Mouse (Mus musculus) cortical plate, adult 2 months (tissue): ENCODE measurements around the gene Hsf2bp. TPM values are rescaled to one million over a fixed set of nuclear protein-coding genes. Genes with fewer than 3 reads are reported as not detected.
"Not testable (repeated sequence)": the region's sequence is repeated elsewhere in the genome, so short reads cannot be mapped to it uniquely, and the experiment has no call there.

Source experiments
- H3K27ac ChIP-seq: fragments of 200-500 bp; 2 replicates; pipeline ENCODE4 v1.5.1; 2012; ENCODE audit warnings: low read length, control low read depth, inconsistent platforms; ENCODE audit not compliant: insufficient read depth
- H3K4me1 ChIP-seq: fragments of 200-500 bp; 2 replicates; pipeline ENCODE4 v1.6.1; 2011; ENCODE audit warnings: low read length; ENCODE audit not compliant: control insufficient read depth, insufficient read depth
- H3K4me3 ChIP-seq: fragments of 200-500 bp; 2 replicates; pipeline ENCODE4 v1.5.1; 2011; ENCODE audit warnings: mild to moderate bottlenecking, low read length, control low read depth; ENCODE audit not compliant: insufficient read depth
- CTCF ChIP-seq: fragments of 200-500 bp; IDR thresholded peaks from 2 replicates; pipeline ENCODE4 v1.5.1; 2011; ENCODE audit warnings: mild to moderate bottlenecking, control low read depth, low read length; ENCODE audit not compliant: insufficient read depth; ENCODE audit errors: extremely low read depth
- POLR2A ChIP-seq: fragments of 200-500 bp; IDR thresholded peaks from 2 replicates; pipeline ENCODE4 v1.6.1; 2011; ENCODE audit warnings: mild to moderate bottlenecking, low read length, control low read depth; ENCODE audit not compliant: insufficient read depth; ENCODE audit errors: extremely low read depth
- polyA plus RNA-seq: library from polyadenylated mRNA; depleted of rRNA; stranded (reverse); fragments of >200 nt; gene quantifications from 2 replicates; pipeline ENCODE4 v1.2.3, GENCODE M21; 2012; rRNA removed

Gene Hsf2bp
- polyA plus RNA-seq = 0.27 and 0.32 TPM in 2 replicates

- Histone ChIP-seq H3K27ac (0 out of 2 replicates have a peak within 1 kb of the TSS, but pooled peaks have one; percentile 49), H3K4me1 (no peaks in the 10 kb centered on the region), H3K4me3 (peak within 1 kb of the TSS; percentile 53)
- no peak for TF ChIP-seq CTCF
- peak; percentile 80 for TF ChIP-seq POLR2A
Measured at GRCm38 (mm10) chr17:32035609-32036508, at the start of gene Hsf2bp, which contains the start of gene Rrp1b. Gene Hsf2bp, minus strand, starts transcription at chr17:32036349. Gene Rrp1b, plus strand, starts transcription at chr17:32036100.

- Histone ChIP-seq H3K4me3 (no peak overlapping the region), H3K4me1 (no peaks in the 10 kb centered on the region), H3K27ac (no peak overlapping the region)
- TF ChIP-seq POLR2A (no peak), CTCF (no peak)
Measured at GRCm38 (mm10) chr17:32083351-32083750, 47.2 kb upstream of the Hsf2bp start.

GRCm38 (mm10) chr17:32075164-32075563 lies 39.0 kb upstream of the Hsf2bp start:
- Histone ChIP-seq H3K27ac (no peak overlapping the region), H3K4me1 (no peaks in the 10 kb centered on the region), H3K4me3 (no peak overlapping the region)
- peak; percentile 69 for TF ChIP-seq CTCF
- TF ChIP-seq POLR2A = no peak

GRCm38 (mm10) chr17:32074658-32075057 lies 38.5 kb upstream of the Hsf2bp start:
- Histone ChIP-seq H3K4me3 (no peak overlapping the region), H3K4me1 (no peaks in the 10 kb centered on the region), H3K27ac (no peak overlapping the region)
- no peak for TF ChIP-seq CTCF
- TF ChIP-seq POLR2A = no peak

GRCm38 (mm10) chr17:32073359-32073758 lies 37.2 kb upstream of the Hsf2bp start:
- peak; percentile 89 for TF ChIP-seq CTCF
- TF ChIP-seq POLR2A = no peak
- H3K4me1 ChIP-seq = no peaks in the 10 kb centered on the region
- no peak overlapping the region for H3K27ac ChIP-seq
- no peak overlapping the region for H3K4me3 ChIP-seq

GRCm38 (mm10) chr17:32068810-32069209 lies 32.7 kb upstream of the Hsf2bp start:
- TF ChIP-seq POLR2A (no peak), CTCF (no peak)
- Histone ChIP-seq H3K4me3 (no peak overlapping the region), H3K4me1 (peaks cover 2% of the 10 kb centered on the region; the same call in 1 of the 2 replicates), H3K27ac (no peak overlapping the region)

GRCm38 (mm10) chr17:32068381-32068780 lies 32.2 kb upstream of the Hsf2bp start:
- TF ChIP-seq CTCF = no peak
- no peak for TF ChIP-seq POLR2A

GRCm38 (mm10) chr17:32067541-32067940 lies 31.4 kb upstream of the Hsf2bp start:
- Histone ChIP-seq H3K27ac (no peak overlapping the region), H3K4me1 (peaks cover 2% of the 10 kb centered on the region; the same call in 1 of the 2 replicates), H3K4me3 (no peak overlapping the region)
- TF ChIP-seq POLR2A (no peak), CTCF (no peak)

More at GRCm38 (mm10) chr17:32068381-32068780, 32.2 kb upstream of the Hsf2bp start:
- H3K27ac ChIP-seq = no peak overlapping the region
- H3K4me1 ChIP-seq = peaks cover 2% of the 10 kb centered on the region; the same call in 1 of the 2 replicates
- H3K4me3 ChIP-seq = no peak overlapping the region

GRCm38 (mm10) chr17:32064762-32065161 lies 28.6 kb upstream of the Hsf2bp start:
- H3K4me1 ChIP-seq, H3K4me3 ChIP-seq, H3K27ac ChIP-seq: not testable (repeated sequence)

- TF ChIP-seq CTCF (no peak), POLR2A (no peak)
- Histone ChIP-seq H3K4me3 (no peak overlapping the region), H3K4me1 (peaks cover 2% of the 10 kb centered on the region; the same call in 1 of the 2 replicates), H3K27ac (no peak overlapping the region)
Measured at GRCm38 (mm10) chr17:32063654-32064053, 27.5 kb upstream of the Hsf2bp start.
